Mouse (Mus musculus): ENCODE measurements around the gene Shisa6. TPM values are rescaled to one million over a fixed set of nuclear protein-coding genes. Genes with fewer than 3 reads are reported as not detected.
"Not testable (repeated sequence)": the region's sequence is repeated elsewhere in the genome, so short reads cannot be mapped to it uniquely, and the experiment has no call there.

Gene Shisa6
- total and polyA plus RNA-seq, 3 experiments, result 0.11 TPM; not detected in 2

- ATAC-seq (ENCODE audit: extremely low read depth, insufficient number of reproducible peaks, low FRiP score, poor library complexity, severe bottlenecking) (no peak), DNase-seq (ENCODE audit: low spot score) (no peak)
- peaks cover 24% of the 10 kb centered on the region for H3K9me3 ChIP-seq (replicated peaks)
- H3K4me3 ChIP-seq (ENCODE audit: low read depth, low read length), result no peak overlapping the region
- no peak for TF ChIP-seq TAL1 (conservative IDR thresholded peaks at IDR 0.05; ENCODE audit: low read depth, low read length)
- no peak for TF ChIP-seq GATA2 (IDR thresholded peaks at IDR 0.05; ENCODE audit: borderline replicate concordance, low read depth, low read length)
- TF ChIP-seq GATA1 (IDR thresholded peaks at IDR 0.05; ENCODE audit: borderline replicate concordance, low read length), result no peak
- TF ChIP-seq POLR2AphosphoS5 (IDR thresholded peaks at IDR 0.05; ENCODE audit: insufficient replicate concordance, low read depth, low read length), result no peak
- TF ChIP-seq CTCF (IDR thresholded peaks at IDR 0.05; ENCODE audit: low read depth, low read length), result no peak
- H3K27me3 ChIP-seq (ENCODE audit: insufficient read depth, low read length), result no peaks in the 10 kb centered on the region
- no peaks in the 10 kb centered on the region for H3K36me3 ChIP-seq (replicated peaks)
- H3K4me1 ChIP-seq (ENCODE audit: insufficient read depth, low read depth, low read length), result no peaks in the 10 kb centered on the region
These were observed 99.6 kb downstream of the Shisa6 start for GRCm38 (mm10) chr11:66426129-66426528.

GRCm38 (mm10) chr11:66418216-66418615 is 107.5 kb downstream of the Shisa6 start:
- peaks cover 50% of the 10 kb centered on the region for H3K9me3 ChIP-seq (replicated peaks)
- no peak for DNase-seq (ENCODE audit: low spot score)
- ATAC-seq (ENCODE audit: extremely low read depth, insufficient number of reproducible peaks, low FRiP score, poor library complexity, severe bottlenecking), result no peak
- H3K36me3 ChIP-seq (replicated peaks), result no peaks in the 10 kb centered on the region
- H3K4me3 ChIP-seq (ENCODE audit: low read depth, low read length), result no peak overlapping the region
- H3K4me1 ChIP-seq (ENCODE audit: insufficient read depth, low read depth, low read length), result no peaks in the 10 kb centered on the region
- no peaks in the 10 kb centered on the region for H3K27me3 ChIP-seq (ENCODE audit: insufficient read depth, low read length)
- TF ChIP-seq POLR2AphosphoS5 (IDR thresholded peaks at IDR 0.05; ENCODE audit: insufficient replicate concordance, low read depth, low read length) (no peak), TAL1 (conservative IDR thresholded peaks at IDR 0.05; ENCODE audit: low read depth, low read length) (no peak), CTCF (IDR thresholded peaks at IDR 0.05; ENCODE audit: low read depth, low read length) (no peak), GATA1 (IDR thresholded peaks at IDR 0.05; ENCODE audit: borderline replicate concordance, low read length) (no peak), GATA2 (IDR thresholded peaks at IDR 0.05; ENCODE audit: borderline replicate concordance, low read depth, low read length) (no peak)

- H3K36me3 ChIP-seq (replicated peaks); H3K27me3 ChIP-seq (ENCODE audit: insufficient read depth, low read length); H3K4me1 ChIP-seq (ENCODE audit: insufficient read depth, low read depth, low read length); H3K4me3 ChIP-seq (ENCODE audit: low read depth, low read length); ATAC-seq (ENCODE audit: extremely low read depth, insufficient number of reproducible peaks, low FRiP score, poor library complexity, severe bottlenecking); H3K9me3 ChIP-seq (replicated peaks); DNase-seq (ENCODE audit: low spot score): not testable (repeated sequence)
These were observed 117.0 kb downstream of the Shisa6 start for GRCm38 (mm10) chr11:66408721-66409120.

GRCm38 (mm10) chr11:66400036-66400435 is 125.7 kb downstream of the Shisa6 start:
- Histone ChIP-seq H3K27me3 (ENCODE audit: insufficient read depth, low read length) (no peaks in the 10 kb centered on the region), H3K4me3 (ENCODE audit: low read depth, low read length) (no peak overlapping the region), H3K4me1 (ENCODE audit: insufficient read depth, low read depth, low read length) (no peaks in the 10 kb centered on the region), H3K36me3 (replicated peaks) (no peaks in the 10 kb centered on the region), H3K9me3 (replicated peaks) (peaks cover 18% of the 10 kb centered on the region)
- TF ChIP-seq POLR2AphosphoS5 (IDR thresholded peaks at IDR 0.05; ENCODE audit: insufficient replicate concordance, low read depth, low read length), result no peak
- TF ChIP-seq GATA2 (IDR thresholded peaks at IDR 0.05; ENCODE audit: borderline replicate concordance, low read depth, low read length), result no peak
- TF ChIP-seq CTCF (IDR thresholded peaks at IDR 0.05; ENCODE audit: low read depth, low read length), result no peak
- no peak for TF ChIP-seq TAL1 (conservative IDR thresholded peaks at IDR 0.05; ENCODE audit: low read depth, low read length)
- no peak for TF ChIP-seq GATA1 (IDR thresholded peaks at IDR 0.05; ENCODE audit: borderline replicate concordance, low read length)
- DNase-seq (ENCODE audit: low spot score) (no peak), ATAC-seq (ENCODE audit: extremely low read depth, insufficient number of reproducible peaks, low FRiP score, poor library complexity, severe bottlenecking) (no peak)

GRCm38 (mm10) chr11:66387561-66387960 is 138.2 kb downstream of the Shisa6 start:
- ATAC-seq (ENCODE audit: extremely low read depth, insufficient number of reproducible peaks, low FRiP score, poor library complexity, severe bottlenecking), result no peak
- DNase-seq (ENCODE audit: low spot score), result no peak
- peaks cover 6% of the 10 kb centered on the region for H3K9me3 ChIP-seq (replicated peaks)

GRCm38 (mm10) chr11:66371796-66372195 is 154.0 kb downstream of the Shisa6 start:
- Histone ChIP-seq H3K27me3 (ENCODE audit: insufficient read depth, low read length) (no peaks in the 10 kb centered on the region), H3K36me3 (replicated peaks) (no peaks in the 10 kb centered on the region), H3K9me3 (replicated peaks) (peaks cover 33% of the 10 kb centered on the region), H3K4me3 (ENCODE audit: low read depth, low read length) (no peak overlapping the region), H3K4me1 (ENCODE audit: insufficient read depth, low read depth, low read length) (no peaks in the 10 kb centered on the region)
- no peak for ATAC-seq (ENCODE audit: extremely low read depth, insufficient number of reproducible peaks, low FRiP score, poor library complexity, severe bottlenecking)
- no peak for DNase-seq (ENCODE audit: low spot score)
- no peak for TF ChIP-seq POLR2AphosphoS5 (IDR thresholded peaks at IDR 0.05; ENCODE audit: insufficient replicate concordance, low read depth, low read length)
- TF ChIP-seq GATA1 (IDR thresholded peaks at IDR 0.05; ENCODE audit: borderline replicate concordance, low read length), result no peak
- no peak for TF ChIP-seq GATA2 (IDR thresholded peaks at IDR 0.05; ENCODE audit: borderline replicate concordance, low read depth, low read length)
- no peak for TF ChIP-seq CTCF (IDR thresholded peaks at IDR 0.05; ENCODE audit: low read depth, low read length)
- TF ChIP-seq TAL1 (conservative IDR thresholded peaks at IDR 0.05; ENCODE audit: low read depth, low read length), result no peak

More at GRCm38 (mm10) chr11:66387561-66387960, 138.2 kb downstream of the Shisa6 start:
- H3K4me1 ChIP-seq (ENCODE audit: insufficient read depth, low read depth, low read length), result no peaks in the 10 kb centered on the region
- H3K4me3 ChIP-seq (ENCODE audit: low read depth, low read length), result no peak overlapping the region
- H3K27me3 ChIP-seq (ENCODE audit: insufficient read depth, low read length), result no peaks in the 10 kb centered on the region
- H3K36me3 ChIP-seq (replicated peaks), result no peaks in the 10 kb centered on the region
- TF ChIP-seq TAL1 (conservative IDR thresholded peaks at IDR 0.05; ENCODE audit: low read depth, low read length) (no peak), CTCF (IDR thresholded peaks at IDR 0.05; ENCODE audit: low read depth, low read length) (no peak), GATA1 (IDR thresholded peaks at IDR 0.05; ENCODE audit: borderline replicate concordance, low read length) (no peak), GATA2 (IDR thresholded peaks at IDR 0.05; ENCODE audit: borderline replicate concordance, low read depth, low read length) (no peak), POLR2AphosphoS5 (IDR thresholded peaks at IDR 0.05; ENCODE audit: insufficient replicate concordance, low read depth, low read length) (no peak)

GRCm38 (mm10) chr11:66369764-66370163 is 156.0 kb downstream of the Shisa6 start:
- Histone ChIP-seq H3K36me3 (replicated peaks) (no peaks in the 10 kb centered on the region), H3K27me3 (ENCODE audit: insufficient read depth, low read length) (no peaks in the 10 kb centered on the region), H3K4me3 (ENCODE audit: low read depth, low read length) (no peak overlapping the region), H3K9me3 (replicated peaks) (peaks cover 33% of the 10 kb centered on the region), H3K4me1 (ENCODE audit: insufficient read depth, low read depth, low read length) (no peaks in the 10 kb centered on the region)
- ATAC-seq (ENCODE audit: extremely low read depth, insufficient number of reproducible peaks, low FRiP score, poor library complexity, severe bottlenecking) (no peak), DNase-seq (ENCODE audit: low spot score) (no peak)
- TF ChIP-seq TAL1 (conservative IDR thresholded peaks at IDR 0.05; ENCODE audit: low read depth, low read length) (no peak), CTCF (IDR thresholded peaks at IDR 0.05; ENCODE audit: low read depth, low read length) (no peak), GATA2 (IDR thresholded peaks at IDR 0.05; ENCODE audit: borderline replicate concordance, low read depth, low read length) (no peak), POLR2AphosphoS5 (IDR thresholded peaks at IDR 0.05; ENCODE audit: insufficient replicate concordance, low read depth, low read length) (no peak), GATA1 (IDR thresholded peaks at IDR 0.05; ENCODE audit: borderline replicate concordance, low read length) (no peak)

Measured in G1E (cell line).